Mouse (Mus musculus) MEL (cell line): Measurements from ENCODE around the gene Fndc1.

Source experiments
- EP300 ChIP-seq, 2 experiments: IDR thresholded peaks; 2 replicates each; pipeline ENCODE4 v1.6.1; 2011; ENCODE audit warnings: improper control_type of control experiment in 2 of 2, low read length in 2 of 2, low read depth in 1 of 2, mild to moderate bottlenecking in 1 of 2
- ETS1 ChIP-seq: IDR thresholded peaks from 2 replicates; pipeline ENCODE4 v1.6.1; 2012; ENCODE audit warnings: low read depth, mild to moderate bottlenecking, inconsistent platforms, low read length, improper control_type of control experiment, moderate library complexity

GRCm38 (mm10) chr17:7802483-7802882, 24.6 kb downstream of the Fndc1 start:
- TF ChIP-seq EP300 (IDR thresholded peaks at IDR 0.05; ENCODE audit: low read depth in 1 of 2, low read length in 2 of 2) (no peak), ETS1 (no peak)
